Mouse (Mus musculus): Measurements from ENCODE around the gene Rpl23.
A peak's percentile ranks its signal among the peaks of the same experiment; 100 is the strongest.

- TF ChIP-seq CTCF (IDR thresholded peaks at IDR 0.05; ENCODE audit: low read depth) (peak; percentile 66), EP300 (optimal IDR thresholded peaks at IDR 0.05) (no peak)
These were observed 5.1 kb downstream of the Rpl23 start for GRCm38 (mm10) chr11:97777129-97777529.
